Mouse (Mus musculus) limb, embryonic 10.5 days (tissue): ENCODE measurements around the gene Ak9. TPM values are rescaled to one million over a fixed set of nuclear protein-coding genes. Genes with fewer than 3 reads are reported as not detected.

Source experiments
- polyA plus RNA-seq: library from polyadenylated mRNA; unstranded; fragments of >200 nt; fragmentation: Nextera tagmentation; extraction: Ambion mirVana; gene quantifications from 2 replicates; pipeline ENCODE4 v1.2.1, GENCODE M21; 2016

Ak9 gene
- polyA plus RNA-seq, 1 experiment from 2014 or later, result not detected

Other genes starting within 250 kb of the Ak9 start
- not detected in 2 replicates for gene Gpr6, start 231.7 kb upstream of the Ak9 start, polyA plus RNA-seq
- gene Fig4, start 720 bp upstream of the Ak9 start, polyA plus RNA-seq, result 13.2 and 14.7 TPM in 2 replicates
- gene Zbtb24, start 146.4 kb downstream of the Ak9 start, polyA plus RNA-seq, result 17.2 and 21.5 TPM in 2 replicates
- gene Mical1, start 172.3 kb downstream of the Ak9 start, polyA plus RNA-seq, result 40.2 and 43.8 TPM in 2 replicates
- gene Smpd2, start 186.4 kb downstream of the Ak9 start, polyA plus RNA-seq, result 62.7 TPM in 2 replicates
- 0.36 and 0.95 TPM in 2 replicates for gene Ppil6, start 186.5 kb downstream of the Ak9 start, polyA plus RNA-seq
- 131 and 146 TPM in 2 replicates for gene Cd164, start 215.4 kb downstream of the Ak9 start, polyA plus RNA-seq